Mouse (Mus musculus): Measurements from ENCODE around the gene Zfp354b. TPM values are rescaled to one million over a fixed set of nuclear protein-coding genes. Genes with fewer than 3 reads are reported as not detected.
A peak's percentile ranks its signal among the peaks of the same experiment; 100 is the strongest.

Gene Zfp354b
- polyA plus RNA-seq, 1 experiment from 2014 or later: 3.2 TPM

DNA sequence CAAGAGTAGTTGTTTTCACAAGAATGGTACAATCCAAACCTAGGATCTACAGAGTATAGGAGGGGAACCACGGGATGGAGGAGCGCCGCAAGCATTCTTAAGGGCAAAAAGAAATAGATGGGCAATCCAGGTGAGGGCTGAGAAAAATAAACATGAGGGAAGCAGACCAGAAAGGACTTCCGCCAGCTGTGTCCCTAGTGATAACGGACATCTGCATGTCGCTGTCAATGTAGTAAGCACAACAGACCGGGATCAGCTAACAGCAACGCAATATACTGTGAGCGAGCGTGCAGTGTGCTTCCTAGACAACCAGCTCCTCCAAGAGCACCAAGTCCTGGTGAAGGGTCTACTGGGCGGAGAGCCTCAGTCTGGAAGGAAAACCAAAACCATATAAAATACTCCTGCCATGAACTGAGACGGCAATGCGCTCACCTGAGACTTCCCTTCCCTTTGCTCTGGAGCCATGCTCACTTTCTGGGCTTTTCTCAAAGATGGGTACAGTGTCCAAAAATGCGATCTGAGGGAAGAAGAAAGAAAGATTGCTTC is 891 bp downstream of the Zfp354b start:
- ATAC-seq (ENCODE audit: low read depth): no peak
- H3K36me3 ChIP-seq: no peaks in the 10 kb centered on the region; the same call in 1 of the 2 replicates
- peak overlapping the region; percentile 84 for H3K9ac ChIP-seq
- 31% methylated on average over 14 of the region's 14 CpGs for WGBS
- peak overlapping the region; percentile 82 for H3K27ac ChIP-seq (replicated peaks)
- peaks cover 13% of the 10 kb centered on the region for H3K4me1 ChIP-seq (replicated peaks)
- H3K4me3 ChIP-seq: peak overlapping the region; percentile 60
- H3K9me3 ChIP-seq: no peaks in the 10 kb centered on the region
- H3K27me3 ChIP-seq: no peaks in the 10 kb centered on the region
- H3K4me2 ChIP-seq: peak overlapping the region; percentile 90

DNA sequence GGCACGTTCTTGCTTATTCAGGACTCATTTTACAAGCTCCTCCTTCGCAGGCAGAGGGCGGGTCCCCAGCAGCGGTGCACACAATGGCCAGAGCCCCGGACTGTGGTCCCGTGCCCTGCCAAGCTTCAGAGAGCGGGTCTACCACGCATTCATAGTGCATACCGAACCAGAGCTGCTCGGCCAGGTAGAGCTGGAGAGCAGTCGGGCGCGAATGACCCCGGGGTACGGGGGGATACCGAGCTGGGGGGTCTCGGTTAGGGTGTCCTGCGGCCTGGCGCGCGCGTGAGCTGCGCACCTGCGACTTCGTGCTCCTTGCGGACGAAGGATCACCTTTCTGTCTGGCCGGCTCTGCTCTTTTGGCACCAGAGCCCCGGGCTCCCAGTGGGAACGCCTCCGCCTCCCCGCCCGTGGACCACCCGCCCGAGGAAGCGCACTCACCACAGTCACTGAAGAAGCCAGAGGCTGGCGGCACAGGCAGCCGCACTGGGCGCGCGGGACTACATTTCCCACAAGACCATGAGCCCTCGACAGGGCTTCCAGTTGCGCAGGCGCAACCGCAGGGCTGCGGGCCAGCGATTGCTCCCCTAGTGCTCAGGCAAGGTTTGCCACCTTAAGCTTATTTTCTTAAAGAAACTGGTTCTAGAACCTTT is 15.6 kb downstream of the Zfp354b start, which contains the start of gene Zfp2:
Zfp2 (minus strand) TSS at position 495 of the 650 bp plus-strand sequence.
- Histone ChIP-seq H3K36me3 (peaks cover 32% of the 10 kb centered on the region), H3K9ac (peak within 1 kb of the TSS; percentile 91), H3K4me1 (replicated peaks) (peaks cover 10% of the 10 kb centered on the region), H3K27ac (replicated peaks) (peak within 1 kb of the TSS; percentile 93), H3K9me3 (peaks cover 24% of the 10 kb centered on the region), H3K4me3 (peak within 1 kb of the TSS; percentile 87), H3K27me3 (no peaks in the 10 kb centered on the region), H3K4me2 (peak within 1 kb of the TSS; percentile 40)
- peak; percentile 99 for ATAC-seq (ENCODE audit: low read depth)
- under 1% methylated on average over 47 of the region's 47 CpGs for WGBS

DNA sequence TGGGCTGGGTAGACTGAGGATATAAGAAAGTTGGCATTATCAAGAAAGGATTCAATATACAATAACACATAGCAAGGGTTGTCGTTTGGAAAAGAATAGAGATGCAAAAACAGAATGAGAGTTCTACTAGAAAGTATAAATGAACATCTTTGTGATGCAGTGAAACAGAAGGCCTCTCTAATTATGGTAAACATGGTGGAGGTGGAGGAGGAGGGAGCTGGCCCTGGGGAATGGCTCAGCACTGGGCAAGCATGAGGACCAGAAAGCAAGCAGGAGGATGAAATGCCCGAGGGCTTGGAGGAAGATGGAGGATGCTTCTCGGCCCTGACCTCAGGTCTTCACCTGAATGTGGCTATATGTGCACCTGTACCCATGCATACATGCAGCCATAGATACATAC is 17.0 kb downstream of the Zfp354b start:
- Histone ChIP-seq H3K4me2 (peak overlapping the region; percentile 40; the same call in 1 of the 2 replicates), H3K4me1 (replicated peaks) (peaks cover 10% of the 10 kb centered on the region), H3K9me3 (peaks cover 36% of the 10 kb centered on the region), H3K27me3 (no peaks in the 10 kb centered on the region), H3K4me3 (0 out of 2 replicates have a peak overlapping the region, but pooled peaks have one; percentile 87), H3K27ac (replicated peaks) (no peak overlapping the region), H3K36me3 (peaks cover 46% of the 10 kb centered on the region), H3K9ac (no peak overlapping the region)
- 93% methylated on average over 3 of the region's 3 CpGs for WGBS
- ATAC-seq (ENCODE audit: low read depth): no peak

DNA sequence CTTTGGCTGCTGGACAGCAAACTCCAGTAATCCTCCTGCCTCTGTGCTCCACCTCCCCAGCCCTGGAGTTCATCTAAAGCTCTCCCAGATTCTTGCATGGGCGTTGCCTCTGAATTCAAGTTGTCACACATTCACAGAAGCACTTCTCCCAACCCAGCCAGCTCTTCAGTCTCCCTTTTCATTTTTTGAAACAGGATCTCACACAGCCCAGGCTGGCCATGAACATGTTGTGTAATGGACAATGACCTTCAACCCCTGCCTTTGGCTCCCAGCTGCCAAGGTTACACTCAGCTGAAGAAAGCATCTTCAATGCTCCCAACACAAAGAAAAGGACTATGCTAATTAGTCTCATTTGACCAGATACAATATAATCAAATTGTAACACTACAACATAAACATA is 18.1 kb downstream of the Zfp354b start:
- no peak for ATAC-seq (ENCODE audit: low read depth)
- peaks cover 57% of the 10 kb centered on the region for H3K36me3 ChIP-seq
- no peaks in the 10 kb centered on the region for H3K27me3 ChIP-seq
- no peak overlapping the region for H3K9ac ChIP-seq
- peaks cover 47% of the 10 kb centered on the region for H3K9me3 ChIP-seq
- no peak overlapping the region for H3K27ac ChIP-seq (replicated peaks)
- WGBS: 92% methylated on average over 1 of the region's 1 CpGs
- no peak overlapping the region for H3K4me2 ChIP-seq
- H3K4me1 ChIP-seq (replicated peaks): peaks cover 10% of the 10 kb centered on the region
- no peak overlapping the region for H3K4me3 ChIP-seq

DNA sequence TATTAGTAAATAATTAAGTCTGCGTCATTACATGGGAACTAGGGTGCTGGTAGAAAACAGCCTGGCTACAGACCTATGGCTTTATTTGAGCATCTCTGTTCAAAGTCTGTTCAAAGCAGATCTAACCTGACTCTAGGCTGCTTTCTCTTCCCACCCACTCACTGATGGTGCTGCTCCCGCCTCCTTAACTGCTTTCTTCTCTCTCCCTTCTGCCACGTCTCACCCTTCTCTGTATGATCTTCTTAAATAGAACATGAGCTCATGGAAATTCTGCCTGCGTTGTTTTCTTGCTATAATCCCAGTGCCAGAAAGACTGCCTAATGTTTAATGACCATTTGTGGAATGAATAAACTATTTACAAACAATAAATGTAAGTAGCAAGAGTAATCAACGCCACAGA is 23.3 kb downstream of the Zfp354b start:
- H3K4me1 ChIP-seq (replicated peaks): no peaks in the 10 kb centered on the region
- no peak for ATAC-seq (ENCODE audit: low read depth)
- no peak overlapping the region for H3K4me2 ChIP-seq
- H3K9me3 ChIP-seq: peaks cover 89% of the 10 kb centered on the region
- no peak overlapping the region for H3K4me3 ChIP-seq
- peaks cover 99% of the 10 kb centered on the region for H3K36me3 ChIP-seq
- no peak overlapping the region for H3K9ac ChIP-seq
- WGBS: 90% methylated on average over 5 of the region's 5 CpGs
- no peaks in the 10 kb centered on the region for H3K27me3 ChIP-seq
- H3K27ac ChIP-seq (replicated peaks): no peak overlapping the region

DNA sequence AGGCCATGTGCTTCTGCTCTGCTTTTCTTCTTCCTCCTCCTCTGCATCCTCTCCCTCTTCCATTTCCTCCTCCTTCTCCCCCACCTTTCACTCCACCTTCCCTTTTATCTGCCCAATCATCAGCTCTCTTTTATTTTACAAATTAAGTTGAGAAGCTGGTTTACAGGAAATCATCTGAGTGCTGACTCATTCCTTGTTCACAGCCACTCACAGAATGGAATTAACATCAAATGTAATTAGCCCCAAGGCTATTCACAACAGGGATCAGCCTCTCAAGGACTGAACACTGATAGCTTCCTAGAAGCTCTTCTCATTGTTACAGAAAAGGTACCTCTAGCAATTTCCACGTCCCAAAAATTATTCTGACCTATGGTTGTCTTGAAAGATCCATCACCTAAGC is 34.1 kb downstream of the Zfp354b start:
- Histone ChIP-seq H3K9me3 (peaks cover 92% of the 10 kb centered on the region), H3K27me3 (no peaks in the 10 kb centered on the region), H3K4me3 (no peak overlapping the region), H3K36me3 (peaks cover 69% of the 10 kb centered on the region), H3K4me2 (no peak overlapping the region), H3K4me1 (replicated peaks) (no peaks in the 10 kb centered on the region), H3K27ac (replicated peaks) (no peak overlapping the region), H3K9ac (no peak overlapping the region)
- WGBS: 74% methylated on average over 1 of the region's 1 CpGs
- ATAC-seq (ENCODE audit: low read depth): no peak

DNA sequence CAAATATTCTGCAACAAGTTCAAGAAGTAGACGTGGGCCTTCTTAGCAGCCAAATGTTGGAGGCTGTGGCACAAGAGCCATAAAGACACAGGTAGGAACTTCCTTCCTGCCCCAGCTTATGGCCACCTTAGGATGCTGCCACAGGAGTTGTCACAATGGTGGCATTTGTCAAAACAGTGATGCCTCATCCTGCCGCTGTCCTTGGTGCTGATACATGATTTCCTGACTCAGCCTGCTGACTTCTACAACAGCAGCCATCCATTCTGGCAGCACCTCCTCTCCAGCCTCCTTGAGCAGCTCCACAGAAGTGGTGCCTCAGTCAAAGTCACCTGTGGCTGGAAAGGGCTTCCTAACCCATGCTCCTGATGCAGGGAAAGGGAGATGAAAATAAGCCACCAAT is 39.0 kb downstream of the Zfp354b start:
- Histone ChIP-seq H3K36me3 (peaks cover 22% of the 10 kb centered on the region), H3K27ac (replicated peaks) (no peak overlapping the region), H3K9me3 (peaks cover 46% of the 10 kb centered on the region), H3K27me3 (no peaks in the 10 kb centered on the region), H3K4me1 (replicated peaks) (0 out of 2 replicates have a peak, but pooled peaks cover 6% of the 10 kb centered on the region), H3K9ac (no peak overlapping the region), H3K4me2 (no peak overlapping the region), H3K4me3 (no peak overlapping the region)
- WGBS: 64% methylated on average over 2 of the region's 2 CpGs
- no peak for ATAC-seq (ENCODE audit: low read depth)

DNA sequence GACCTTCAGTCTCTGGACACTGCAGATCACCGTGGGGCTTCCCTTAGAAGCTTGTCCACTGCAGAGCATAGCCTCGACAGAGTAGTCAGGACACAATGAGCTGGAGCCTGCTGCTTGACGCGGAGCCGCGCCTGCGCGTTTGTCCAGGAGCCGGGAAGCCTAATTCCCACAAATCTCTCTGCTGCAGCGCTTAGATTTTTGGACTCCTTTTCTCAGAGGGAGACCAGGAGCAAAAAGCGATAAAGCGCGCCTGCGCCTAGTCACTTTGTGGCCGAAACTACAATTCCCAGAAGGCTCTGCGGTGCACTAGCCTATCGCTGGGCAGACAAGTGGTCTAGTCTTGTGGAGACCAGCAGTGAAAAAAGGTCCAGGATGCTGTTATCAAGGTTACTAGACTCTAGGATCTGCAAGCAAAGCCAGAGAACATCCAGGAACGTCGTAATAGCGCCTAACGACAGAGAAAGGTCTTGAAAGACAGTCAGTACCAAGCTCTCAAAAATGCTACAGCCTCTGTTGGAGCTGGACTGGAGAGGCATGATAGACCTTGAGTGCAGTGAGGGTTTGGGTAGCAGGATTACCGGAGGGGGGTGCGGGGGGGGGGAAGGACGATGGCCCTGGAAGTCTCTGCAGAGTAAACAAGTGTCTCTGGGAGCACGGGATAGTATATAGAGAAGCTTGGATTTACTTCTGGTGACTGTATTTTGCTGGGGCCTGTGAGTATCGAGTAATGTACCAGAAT is 43.9 kb downstream of the Zfp354b start, which contains the start of gene Zfp454:
Zfp454 (minus strand) TSS at position 262 of the 739 bp plus-strand sequence.
- H3K4me2 ChIP-seq: peak within 1 kb of the TSS; percentile 83
- H3K9ac ChIP-seq: peak within 1 kb of the TSS; percentile 77
- peaks cover 25% of the 10 kb centered on the region for H3K4me1 ChIP-seq (replicated peaks)
- peak within 1 kb of the TSS; percentile 53 for H3K4me3 ChIP-seq
- ATAC-seq (ENCODE audit: low read depth): peak; percentile 94
- WGBS: 6% methylated on average over 26 of the region's 26 CpGs
- H3K36me3 ChIP-seq: peaks cover 26% of the 10 kb centered on the region
- H3K9me3 ChIP-seq: peaks cover 4% of the 10 kb centered on the region
- H3K27ac ChIP-seq (replicated peaks): peak within 1 kb of the TSS; percentile 83
- no peaks in the 10 kb centered on the region for H3K27me3 ChIP-seq

DNA sequence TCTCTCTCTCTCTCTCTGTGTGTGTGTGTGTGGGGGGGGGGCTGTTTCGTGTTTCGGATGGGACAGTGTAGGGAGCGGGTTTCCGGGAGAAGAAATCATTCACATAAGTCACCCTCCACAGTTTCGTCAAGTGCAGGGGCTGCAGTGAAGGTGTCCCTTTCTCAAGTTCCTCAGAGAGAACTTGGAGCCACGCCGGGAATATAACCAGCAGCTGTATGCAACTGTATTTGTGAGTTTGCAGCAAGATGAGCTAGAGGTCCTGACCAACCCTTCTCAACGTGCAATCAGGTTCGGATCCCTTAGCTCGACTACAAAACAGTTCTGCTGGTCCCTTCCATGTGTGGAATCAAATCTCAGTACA is 44.5 kb downstream of the Zfp354b start:
- Histone ChIP-seq H3K36me3 (peaks cover 32% of the 10 kb centered on the region), H3K9me3 (no peaks in the 10 kb centered on the region), H3K4me2 (peak overlapping the region; percentile 83), H3K4me3 (peak overlapping the region; percentile 53), H3K27me3 (no peaks in the 10 kb centered on the region), H3K27ac (replicated peaks) (peak overlapping the region; percentile 83), H3K9ac (peak overlapping the region; percentile 77), H3K4me1 (replicated peaks) (peaks cover 25% of the 10 kb centered on the region)
- 28% methylated on average over 10 of the region's 10 CpGs for WGBS
- ATAC-seq (ENCODE audit: low read depth): peak; percentile 36

DNA sequence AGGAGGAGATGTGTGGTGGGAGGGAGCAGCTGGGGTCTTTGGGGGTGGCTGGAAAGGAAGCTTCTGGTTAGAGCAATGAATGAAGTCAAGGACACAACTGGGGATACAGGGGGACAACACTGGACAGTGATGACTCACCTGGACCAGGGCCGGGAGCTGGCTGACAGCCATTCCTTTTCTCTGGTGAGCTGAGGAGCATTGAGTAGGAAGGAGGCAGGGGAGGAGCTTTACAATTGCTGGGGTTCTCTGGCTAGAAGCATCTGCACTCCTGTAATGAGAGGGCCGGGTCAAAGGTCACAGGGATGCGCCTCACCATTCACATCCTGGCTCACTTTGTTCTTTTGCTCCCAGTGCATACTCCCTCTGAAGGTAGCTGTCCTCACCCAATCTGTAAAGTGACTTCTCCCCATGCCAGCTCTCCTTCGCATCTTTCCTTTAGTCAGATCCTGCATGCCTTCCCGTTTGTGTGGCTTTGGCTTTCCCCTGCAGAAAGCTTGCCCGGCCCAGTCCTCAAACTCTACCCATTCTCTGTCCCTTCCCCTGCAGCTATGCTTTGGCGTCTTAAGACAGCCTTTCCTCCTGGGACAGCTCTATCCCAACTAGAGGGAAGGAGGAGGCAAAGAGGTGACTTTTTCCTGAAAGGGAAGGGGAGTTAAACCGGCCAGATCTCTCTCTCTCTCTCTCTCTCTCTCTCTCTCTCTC is 45.1 kb downstream of the Zfp354b start:
- Histone ChIP-seq H3K9me3 (0 out of 2 replicates have a peak, but pooled peaks cover 2% of the 10 kb centered on the region), H3K4me3 (peak overlapping the region; percentile 53), H3K4me2 (peak overlapping the region; percentile 83), H3K9ac (peak overlapping the region; percentile 77), H3K27ac (replicated peaks) (no peak overlapping the region), H3K27me3 (no peaks in the 10 kb centered on the region), H3K36me3 (peaks cover 36% of the 10 kb centered on the region), H3K4me1 (replicated peaks) (peaks cover 25% of the 10 kb centered on the region)
- peak; percentile 12; the same call in 1 of the 2 replicates for ATAC-seq (ENCODE audit: low read depth)
- 47% methylated on average over 8 of the region's 8 CpGs for WGBS

DNA sequence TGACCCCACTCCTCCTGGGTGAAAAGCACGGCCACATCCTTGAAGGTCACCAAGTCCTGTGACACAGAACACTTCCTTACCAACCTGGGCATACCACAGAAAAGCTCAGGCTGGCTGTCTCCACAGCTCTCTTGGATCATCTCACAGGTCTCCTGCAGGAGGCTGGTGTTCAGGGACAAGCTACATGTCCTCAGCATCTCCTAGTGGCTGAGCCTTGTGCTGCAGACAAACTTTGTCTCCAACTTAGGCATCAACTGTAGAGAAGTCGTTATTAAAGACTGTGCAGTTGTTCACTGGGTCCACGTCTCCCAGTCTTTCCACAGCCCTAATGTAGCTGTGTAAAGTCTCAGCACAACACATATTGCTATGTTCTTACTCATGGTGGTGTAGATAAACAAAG is 47.7 kb downstream of the Zfp354b start:
- H3K36me3 ChIP-seq: peaks cover 60% of the 10 kb centered on the region
- WGBS: 94% methylated on average over 3 of the region's 3 CpGs

More for the DNA sequence above, 47.7 kb downstream of the Zfp354b start:
- no peak for ATAC-seq (ENCODE audit: low read depth)
- H3K9me3 ChIP-seq: peaks cover 6% of the 10 kb centered on the region; the same call in 1 of the 2 replicates
- peaks cover 25% of the 10 kb centered on the region for H3K4me1 ChIP-seq (replicated peaks)
- no peaks in the 10 kb centered on the region for H3K27me3 ChIP-seq
- H3K4me2 ChIP-seq: no peak overlapping the region
- no peak overlapping the region for H3K27ac ChIP-seq (replicated peaks)
- H3K4me3 ChIP-seq: no peak overlapping the region
- no peak overlapping the region for H3K9ac ChIP-seq

Data from neural tube, embryonic 13.5 days (tissue).